Comparison of ENCODE assay signal across 17 mouse cellular contexts in genomic region chr15:97106556-97106955, GRCm38 (mm10). TPM values are rescaled to one million over a fixed set of nuclear protein-coding genes. Genes with fewer than 3 reads are reported as not detected.
A peak's percentile ranks its signal among the peaks of the same experiment; 100 is the strongest.
DNase-seq lines count a peak whose midpoint lies in the region; ATAC-seq and TF ChIP-seq lines count a peak whose summit lies in the region.
"Had no signal": no experiment of that assay in that cellular context is flagged by ENCODE, and none has a peak within 500 bp of the region (broad histone marks: within the 10 kb centered on the region; RNA-seq: fewer than 3 reads in every experiment).

No protein-coding gene starts in this region.

- no peak overlapping the region for H3K4me2 ChIP-seq in lung, embryonic 14.5 days
- H3K4me2 ChIP-seq: hindbrain, embryonic 12.5 days; limb, embryonic 12.5 days; liver, embryonic 15.5 days; midbrain, embryonic 15.5 days had no signal

- H3K27me3 ChIP-seq in heart, adult 2 months (ENCODE audit: control insufficient read depth, insufficient read depth, low read length) = no peaks in the 10 kb centered on the region
- H3K27me3 ChIP-seq in lung, embryonic 14.5 days (ENCODE audit: insufficient read depth, low read length) = no peaks in the 10 kb centered on the region
- no peaks in the 10 kb centered on the region for H3K27me3 ChIP-seq in hindbrain, embryonic 10.5 days (ENCODE audit: insufficient read depth, poor library complexity, severe bottlenecking)
- H3K27me3 ChIP-seq: hindbrain, embryonic 12.5 days; limb, embryonic 12.5 days; liver, embryonic 15.5 days; megakaryocyte, embryonic 14.5 days; midbrain, embryonic 15.5 days had no signal

- no peaks in the 10 kb centered on the region for H3K9me3 ChIP-seq in lung, embryonic 14.5 days (ENCODE audit: low read depth, low read length)
- H3K9me3 ChIP-seq in hindbrain, embryonic 10.5 days = no peaks in the 10 kb centered on the region
- H3K9me3 ChIP-seq: hindbrain, embryonic 12.5 days; limb, embryonic 12.5 days; liver, embryonic 15.5 days; midbrain, embryonic 15.5 days had no signal

- TF ChIP-seq EP300 in heart, adult 2 months (IDR thresholded peaks at IDR 0.05; ENCODE audit: insufficient read depth, low read depth, low read length) = no peak

- WGBS in heart, adult 2 months = 77% methylated on average over 6 of the region's 6 CpGs
- WGBS in lung, embryonic 14.5 days = 42% methylated on average over 6 of the region's 6 CpGs
- 90% methylated on average over 6 of the region's 6 CpGs for WGBS in hindbrain, embryonic 10.5 days

- intact Hi-C loops in heart, adult 2 months (cut with DNase I) = no loop called here
- intact Hi-C loops in heart, postnatal 25 days (cut with DNase I) = no loop called here

- no peaks in the 10 kb centered on the region for H3K36me3 ChIP-seq in heart, adult 2 months (ENCODE audit: control insufficient read depth, insufficient read depth, low read length)
- H3K36me3 ChIP-seq in lung, embryonic 14.5 days (ENCODE audit: insufficient read depth) = no peaks in the 10 kb centered on the region
- H3K36me3 ChIP-seq in hindbrain, embryonic 10.5 days = no peaks in the 10 kb centered on the region
- H3K36me3 ChIP-seq: hindbrain, embryonic 12.5 days; limb, embryonic 12.5 days; liver, embryonic 15.5 days; midbrain, embryonic 15.5 days had no signal

- no peak overlapping the region for H3K27ac ChIP-seq in heart, adult 2 months
- H3K27ac ChIP-seq in lung, embryonic 14.5 days (ENCODE audit: low read depth) = no peak overlapping the region
- H3K27ac ChIP-seq in hindbrain, embryonic 10.5 days = no peak overlapping the region
- H3K27ac ChIP-seq: hindbrain, embryonic 12.5 days; layer of hippocampus, adult 2 months; limb, embryonic 12.5 days; liver, embryonic 15.5 days; midbrain, embryonic 15.5 days had no signal

- H3K79me2 ChIP-seq in heart, adult 2 months (replicated peaks; ENCODE audit: control insufficient read depth, insufficient read depth, low read length) = no peaks in the 10 kb centered on the region

- TF ChIP-seq CTCF in heart, adult 2 months (IDR thresholded peaks at IDR 0.05) = no peak
- no peak for TF ChIP-seq CTCF in lung, embryonic 14.5 days (IDR thresholded peaks at IDR 0.05; ENCODE audit: low read depth)

- no peak for ATAC-seq in lung, embryonic 14.5 days (ENCODE audit: insufficient read depth)
- ATAC-seq: intestine, embryonic 16.5 days; midbrain, embryonic 15.5 days had no signal

- peaks cover 4% of the 10 kb centered on the region; the same call in 1 of the 2 replicates for H3K4me1 ChIP-seq in heart, adult 2 months (ENCODE audit: control insufficient read depth, insufficient read depth, low read length)
- H3K4me1 ChIP-seq in lung, embryonic 14.5 days (ENCODE audit: insufficient read depth) = peaks cover 21% of the 10 kb centered on the region
- peaks cover 7% of the 10 kb centered on the region; the same call in 1 of the 2 replicates for H3K4me1 ChIP-seq in hindbrain, embryonic 10.5 days (replicated peaks)
- H3K4me1 ChIP-seq: hindbrain, embryonic 12.5 days; megakaryocyte, embryonic 14.5 days had no signal

- no peak for TF ChIP-seq POLR2A in heart, adult 2 months (IDR thresholded peaks at IDR 0.05; ENCODE audit: insufficient read depth, low read depth, low read length)

- no peak overlapping the region for H3K4me3 ChIP-seq in heart, adult 2 months
- no peak overlapping the region for H3K4me3 ChIP-seq in lung, embryonic 14.5 days (ENCODE audit: low read depth, low read length)
- no peak overlapping the region for H3K4me3 ChIP-seq in hindbrain, embryonic 10.5 days
- H3K4me3 ChIP-seq: hindbrain, embryonic 12.5 days; layer of hippocampus, adult 2 months; limb, embryonic 12.5 days; liver, embryonic 15.5 days; megakaryocyte, embryonic 14.5 days; midbrain, embryonic 15.5 days had no signal

- peak; percentile 55 for DNase-seq in heart, adult 11 months
- no peak for DNase-seq in heart, adult 2 months
- peak; percentile 55 for DNase-seq in lung, embryonic 14.5 days
- DNase-seq in lung, postnatal 10 days = no peak
- DNase-seq in fat pad, adult 2 months (ENCODE audit: extremely low read depth, low read depth, low spot score) = peak; percentile 18
- peak; percentile 40 for DNase-seq in right cerebral cortex, postnatal 25 days
- no peak for DNase-seq in hindbrain, embryonic 10.5 days (ENCODE audit: low spot score)
- DNase-seq in heart, postnatal 25 days (ENCODE audit: low spot score) = no peak
- DNase-seq: heart, adult 18-20 months; lung, postnatal 14 days had no signal

- H3K9ac ChIP-seq in heart, adult 2 months (ENCODE audit: low read depth, low read length) = no peak overlapping the region
- no peak overlapping the region for H3K9ac ChIP-seq in lung, embryonic 14.5 days
- H3K9ac ChIP-seq: hindbrain, embryonic 12.5 days; limb, embryonic 12.5 days; liver, embryonic 15.5 days; midbrain, embryonic 15.5 days had no signal

RNA-seq across cellular contexts. Expression of gene Slc38a4, which starts 50.8 kb away (rescaled TPM):
- 1 to 10 TPM; 5.4 to 6.0 TPM for total RNA-seq in heart, adult 2 months (2021)
- 7.8 and 12.9 TPM in 2 replicates for polyA plus RNA-seq in heart, adult 2 months (2012; rRNA removed)
- polyA plus RNA-seq in lung, embryonic 14.5 days (2014; fragmentation: Nextera tagmentation; extraction: Ambion mirVana) = 92.3 and 93.8 TPM in 2 replicates
- 28.6 and 37.9 TPM in 2 replicates for polyA plus RNA-seq in hindbrain, embryonic 10.5 days (2016; fragmentation: Nextera tagmentation; extraction: Ambion mirVana)
- 10 to 100 TPM; 10.6 to 17.1 TPM for total RNA-seq in heart, postnatal 25 days (2021)

Comparison
In these comparisons a context has a peak if more than half of its experiments do, and no peak if none do; other contexts are left out.
1. DNase-seq: peak in heart, adult 11 months (single experiment), lung, embryonic 14.5 days (single experiment), fat pad, adult 2 months (single experiment) and right cerebral cortex, postnatal 25 days (single experiment); none in heart, adult 2 months (0 of 2), lung, postnatal 10 days (single experiment), hindbrain, embryonic 10.5 days (single experiment) and heart, postnatal 25 days (single experiment).